Mouse (Mus musculus) liver, adult 2 months (tissue): ENCODE measurements at regions not wholly inside any gene's neighbourhood (a gene's known extent, or its start where the extent isn't known, plus 50 kb on each side); places are given as distances from the start of the nearest gene placed in this dataset.

Source experiments
- CTCF ChIP-seq: fragments of 200-500 bp; IDR thresholded peaks from 2 replicates; pipeline ENCODE4 v1.5.1; 2011; ENCODE audit warnings: low read depth, low read length, control low read depth
- POLR2A ChIP-seq: fragments of 200-500 bp; IDR thresholded peaks from 2 replicates; pipeline ENCODE4 v1.6.1; 2011; ENCODE audit warnings: low read length, control low read depth; ENCODE audit not compliant: insufficient read depth; ENCODE audit errors: extremely low read depth

GRCm38 (mm10) chr8:96132183-96132582 lies 243.8 kb upstream of the Got2 start:
- TF ChIP-seq CTCF (no peak), POLR2A (no peak)
